8 mouse cellular contexts compared by ENCODE assay signal in the genomic region with DNA sequence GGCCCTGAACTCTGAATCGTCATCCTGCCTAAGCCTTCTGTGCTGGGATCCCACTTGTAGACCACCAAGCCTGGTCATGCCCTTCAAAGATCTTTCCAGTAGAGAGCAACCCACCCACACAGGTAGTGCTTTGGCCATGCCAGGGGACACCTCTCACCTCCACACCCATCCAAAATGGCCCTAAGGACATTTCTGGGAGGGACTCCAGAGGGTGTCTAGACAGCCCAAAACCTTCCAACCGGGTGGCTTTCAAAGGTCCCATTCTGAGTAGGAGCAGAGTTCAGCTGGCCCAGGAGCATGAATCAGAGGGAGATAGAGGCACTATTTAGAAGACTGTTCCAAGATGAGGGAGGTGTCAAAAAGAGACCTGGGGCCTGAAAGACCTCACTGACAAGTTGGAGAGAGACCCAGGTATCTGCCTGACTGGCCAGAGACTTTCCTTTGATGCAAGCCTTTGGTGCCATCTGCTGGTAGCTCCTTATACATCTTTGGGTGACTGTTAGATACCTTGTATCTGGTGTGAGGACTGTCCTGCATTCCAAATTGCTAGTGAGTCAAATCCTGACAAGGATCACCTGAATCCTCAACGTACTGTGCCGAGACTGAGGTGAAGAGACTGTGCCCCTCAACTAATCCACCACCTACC. TPM values are rescaled to one million over a fixed set of nuclear protein-coding genes. Genes with fewer than 3 reads are reported as not detected.
DNase-seq lines count a peak whose midpoint lies in the region; ATAC-seq lines count a peak whose summit lies in the region.
"Had no signal": no experiment of that assay in that cellular context is flagged by ENCODE, and none has a peak within 500 bp of the region (broad histone marks: within the 10 kb centered on the region; RNA-seq: fewer than 3 reads in every experiment).

No protein-coding gene starts in this region.

- no peak overlapping the region for H3K4me2 ChIP-seq in hindbrain, embryonic 14.5 days (replicated peaks)
- H3K4me2 ChIP-seq: lung, embryonic 15.5 days had no signal

- no peaks in the 10 kb centered on the region for H3K4me1 ChIP-seq in hindbrain, embryonic 14.5 days (replicated peaks; ENCODE audit: control insufficient read depth, insufficient read depth, low read length)

- H3K9me3 ChIP-seq in hindbrain, embryonic 14.5 days (ENCODE audit: control insufficient read depth, low read length) = no peaks in the 10 kb centered on the region
- H3K9me3 ChIP-seq: lung, embryonic 15.5 days had no signal

- H3K27me3 ChIP-seq in hindbrain, embryonic 14.5 days (ENCODE audit: control insufficient read depth, insufficient read depth, low read length) = peaks cover 12% of the 10 kb centered on the region; the same call in 1 of the 2 replicates

- WGBS in hindbrain, embryonic 14.5 days = 66% methylated on average over 4 of the region's 4 CpGs

- H3K27ac ChIP-seq in hindbrain, embryonic 14.5 days = no peak overlapping the region
- H3K27ac ChIP-seq: lung, embryonic 15.5 days had no signal

- no peak overlapping the region for H3K9ac ChIP-seq in hindbrain, embryonic 14.5 days
- H3K9ac ChIP-seq: lung, embryonic 15.5 days had no signal

- H3K36me3 ChIP-seq in hindbrain, embryonic 14.5 days (replicated peaks; ENCODE audit: control insufficient read depth, insufficient read depth) = no peaks in the 10 kb centered on the region
- H3K36me3 ChIP-seq: lung, embryonic 15.5 days had no signal

- ATAC-seq in erythroblast, adult 5-6 weeks (replicated peaks; ENCODE audit: low FRiP score, poor library complexity, severe bottlenecking) = peak; percentile 72
- peak; percentile 55; the same call in 1 of the 2 replicates for ATAC-seq in hindbrain, embryonic 14.5 days (ENCODE audit: low FRiP score)

- H3K4me3 ChIP-seq in hindbrain, embryonic 14.5 days (replicated peaks; ENCODE audit: low read length) = no peak overlapping the region
- H3K4me3 ChIP-seq: lung, embryonic 15.5 days had no signal

- peak; percentile 70 for DNase-seq in MEL-GATA-1-ER (ENCODE audit: extremely low read depth, low read depth)
- peak; percentile 91 for DNase-seq in brain, adult 2 months (ENCODE audit: low read depth, low spot score)
- peak; percentile 85 for DNase-seq in hindbrain, embryonic 14.5 days (ENCODE audit: low spot score)
- peak; percentile 80 to 85 for DNase-seq in layer of hippocampus, postnatal 10 days (ENCODE audit: low spot score in 2 of 2)
- peak; percentile 83 for DNase-seq in lung, postnatal 10 days
- peak; percentile 71 for DNase-seq in right cerebral cortex, postnatal 4 days

RNA-seq across cellular contexts. Expression of gene Eps8l2, which starts 24.5 kb away (rescaled TPM):
- not detected in 2 replicates for total RNA-seq in erythroblast, adult 5-6 weeks (2015; ENCODE audit: low replicate concordance)
- not detected in 2 replicates for total RNA-seq in erythroblast, adult 5-6 weeks (2017; ENCODE audit: low replicate concordance)
- polyA plus RNA-seq in hindbrain, embryonic 14.5 days (2014; fragmentation: Nextera tagmentation; extraction: Ambion mirVana) = 0.98 and 1.2 TPM in 2 replicates
- total RNA-seq in layer of hippocampus, postnatal 10 days (2021) = 1 to 10 TPM; 2.3 to 2.4 TPM

RNA-seq across cellular contexts. Expression of gene Taldo1, which starts 28.8 kb away (rescaled TPM):
- 132 and 180 TPM in 2 replicates for total RNA-seq in erythroblast, adult 5-6 weeks (2015; ENCODE audit: low replicate concordance)
- total RNA-seq in erythroblast, adult 5-6 weeks (2017; ENCODE audit: low replicate concordance) = 443 and 565 TPM in 2 replicates
- 271 and 278 TPM in 2 replicates for polyA plus RNA-seq in hindbrain, embryonic 14.5 days (2014; fragmentation: Nextera tagmentation; extraction: Ambion mirVana)
- 100 to 1,000 TPM; 115 to 126 TPM for total RNA-seq in layer of hippocampus, postnatal 10 days (2021)

RNA-seq across cellular contexts. Expression of gene Tmem80, which starts 35.7 kb away (rescaled TPM):
- total RNA-seq in erythroblast, adult 5-6 weeks (2015; ENCODE audit: low replicate concordance) = 6.5 and 8.4 TPM in 2 replicates
- 10.5 and 12.9 TPM in 2 replicates for total RNA-seq in erythroblast, adult 5-6 weeks (2017; ENCODE audit: low replicate concordance)
- 24.7 and 32.6 TPM in 2 replicates for polyA plus RNA-seq in hindbrain, embryonic 14.5 days (2014; fragmentation: Nextera tagmentation; extraction: Ambion mirVana)
- 10 to 100 TPM; 25.7 to 29.8 TPM for total RNA-seq in layer of hippocampus, postnatal 10 days (2021)

RNA-seq across cellular contexts. Expression of gene Deaf1, which starts 35.7 kb away (rescaled TPM):
- total RNA-seq in erythroblast, adult 5-6 weeks (2015; ENCODE audit: low replicate concordance) = 9.4 and 18.3 TPM in 2 replicates
- total RNA-seq in erythroblast, adult 5-6 weeks (2017; ENCODE audit: low replicate concordance) = 14.1 and 16.0 TPM in 2 replicates
- polyA plus RNA-seq in hindbrain, embryonic 14.5 days (2014; fragmentation: Nextera tagmentation; extraction: Ambion mirVana) = 187 TPM in 2 replicates
- 100 to 1,000 TPM; 220 to 227 TPM for total RNA-seq in layer of hippocampus, postnatal 10 days (2021)

RNA-seq across cellular contexts. Expression of gene Gatd1, which starts 50.7 kb away (rescaled TPM):
- total RNA-seq in erythroblast, adult 5-6 weeks (2015; ENCODE audit: low replicate concordance) = 6.3 and 9.2 TPM in 2 replicates
- 4.9 and 6.0 TPM in 2 replicates for total RNA-seq in erythroblast, adult 5-6 weeks (2017; ENCODE audit: low replicate concordance)
- polyA plus RNA-seq in hindbrain, embryonic 14.5 days (2014; fragmentation: Nextera tagmentation; extraction: Ambion mirVana) = 36.9 and 43.4 TPM in 2 replicates
- 10 to 100 TPM; 34.4 to 39.3 TPM for total RNA-seq in layer of hippocampus, postnatal 10 days (2021)
